Mouse (Mus musculus) urinary bladder, postnatal 36 days (tissue): ENCODE measurements around the gene Cabp1.
A peak's percentile ranks its signal among the peaks of the same experiment; 100 is the strongest.

Experiments used
- DNase-seq, 2 experiments: peaks; one replicate each; pipeline ENCODE4 v3.0.0; 2022; ENCODE audit warnings: low spot score in 2 of 2, mixed read lengths in 1 of 2

Cabp1 gene

DNA sequence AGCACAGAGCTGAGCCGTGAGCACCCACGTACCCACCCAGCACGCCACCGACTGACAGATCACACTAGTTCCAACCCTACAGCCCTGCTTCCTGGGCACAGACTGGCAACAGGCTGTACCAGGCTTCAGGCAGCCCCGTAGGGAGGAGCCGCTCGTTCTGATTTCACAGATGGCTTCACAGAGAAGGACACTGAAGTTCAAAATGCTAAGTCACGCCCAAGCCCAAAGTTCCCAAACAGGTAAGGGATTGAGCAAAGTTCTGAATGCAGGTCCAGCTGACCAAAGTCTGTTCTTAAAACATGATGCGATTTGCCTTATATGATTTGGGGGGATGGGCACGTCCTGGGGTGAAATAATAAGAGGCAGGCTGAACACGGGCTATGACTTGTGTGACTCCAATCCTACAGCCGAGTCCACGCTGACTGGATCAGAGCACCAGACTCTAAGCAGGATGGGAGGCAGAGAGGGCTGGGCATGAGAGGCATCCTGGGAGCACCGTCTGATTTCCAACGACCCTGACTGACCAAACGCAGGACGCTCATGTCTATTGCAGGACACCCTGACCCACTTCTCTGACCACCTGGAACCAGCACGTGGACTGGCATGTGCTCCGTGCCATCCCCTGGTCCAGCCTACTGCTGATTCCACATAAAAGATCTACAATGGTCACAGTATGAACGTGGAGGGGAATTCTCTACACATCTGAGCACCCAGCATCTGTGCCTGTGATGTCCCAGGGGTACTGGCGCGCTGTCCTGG is 66.6 kb downstream of the Cabp1 start:
- DNase-seq = no peak

DNA sequence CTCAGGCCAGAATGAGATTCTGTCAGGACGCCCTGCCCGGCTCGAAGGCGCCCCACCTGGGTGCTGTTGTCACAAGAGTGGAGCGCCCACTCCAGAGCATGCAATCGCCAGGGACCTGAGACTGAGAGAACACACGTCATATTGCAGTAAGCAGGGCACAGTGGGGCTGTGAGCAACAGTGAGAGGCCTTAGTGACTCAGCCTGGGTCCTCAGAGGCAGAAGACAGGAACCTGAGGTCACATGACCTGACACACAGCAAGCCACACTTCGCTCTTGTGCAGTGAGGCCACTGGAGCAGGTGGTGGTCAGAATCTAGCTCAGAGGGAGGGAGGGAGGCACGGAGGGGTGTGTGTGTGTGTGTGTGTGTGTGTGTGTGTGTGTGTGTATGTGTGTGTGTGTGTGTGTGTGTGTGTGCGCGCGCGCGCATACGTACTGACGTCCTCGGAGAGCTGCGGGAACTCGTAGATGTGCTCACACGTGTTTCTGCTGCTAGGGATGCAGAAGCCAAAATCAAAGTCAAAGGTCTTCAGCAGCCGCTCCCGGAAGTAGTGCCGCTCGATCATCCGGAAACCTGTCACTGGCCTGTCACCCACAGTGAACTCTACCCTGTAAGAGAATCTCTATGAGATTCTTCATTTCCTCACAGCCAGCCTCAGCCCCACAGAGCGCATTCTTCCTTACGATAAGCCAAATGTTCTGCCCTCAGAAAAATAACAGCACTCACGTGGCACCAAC is 67.4 kb downstream of the Cabp1 start:
- DNase-seq = peak in 1 of 2 experiments; percentile 14

DNA sequence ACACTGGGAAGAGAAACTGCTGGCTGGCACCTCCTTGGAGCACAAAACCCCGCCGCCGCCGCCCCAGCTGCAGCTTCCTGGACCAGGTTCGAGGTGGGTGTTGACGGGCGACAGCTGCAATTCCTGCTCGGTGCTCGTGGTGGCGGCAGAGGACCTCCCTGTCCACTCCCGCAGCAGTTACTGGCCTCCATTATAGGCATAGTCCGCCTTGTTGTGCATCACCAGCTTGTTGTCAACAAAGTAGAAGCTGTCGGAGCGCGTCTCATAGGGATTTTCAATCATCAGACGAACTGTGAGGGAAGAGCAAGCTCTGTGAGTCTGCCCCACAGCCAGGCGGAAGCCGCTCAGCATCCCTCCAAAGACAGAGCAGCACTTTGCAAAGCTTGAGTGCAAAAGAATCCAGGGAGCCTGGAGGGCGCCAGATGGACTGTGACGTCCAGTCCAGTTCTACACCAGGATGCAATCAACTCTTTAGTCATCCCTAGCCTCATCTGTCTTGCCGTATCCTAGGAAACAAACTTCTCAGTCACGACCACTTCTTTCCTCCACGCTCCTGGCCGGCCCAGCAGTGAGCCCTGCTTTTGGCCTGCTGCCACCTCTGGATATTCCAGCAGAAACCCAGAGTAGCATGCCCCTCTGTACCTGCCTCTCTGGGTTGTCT is 68.8 kb downstream of the Cabp1 start:
- peak; percentile 71 to 85 for DNase-seq

DNA sequence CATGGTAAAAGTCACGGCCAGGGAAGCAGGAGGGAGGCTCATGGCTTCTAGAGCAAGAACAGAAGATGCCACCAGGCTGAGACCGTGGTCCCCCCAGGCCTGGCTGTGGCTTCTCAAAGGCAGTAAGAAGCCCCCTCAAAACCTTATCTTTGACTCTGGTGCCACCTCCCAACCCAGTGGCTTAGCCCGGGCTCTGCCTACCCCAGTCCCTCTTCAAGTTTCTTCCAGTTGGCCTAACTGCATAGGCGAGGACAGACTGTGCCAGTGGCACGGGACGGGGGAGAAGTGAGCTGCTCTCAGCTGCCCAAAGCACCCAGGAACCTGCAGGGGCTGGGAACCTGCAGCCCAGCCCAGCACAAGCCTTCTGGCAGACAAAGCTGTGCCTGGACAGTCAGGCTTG is 69.5 kb downstream of the Cabp1 start:
- no peak for DNase-seq

DNA sequence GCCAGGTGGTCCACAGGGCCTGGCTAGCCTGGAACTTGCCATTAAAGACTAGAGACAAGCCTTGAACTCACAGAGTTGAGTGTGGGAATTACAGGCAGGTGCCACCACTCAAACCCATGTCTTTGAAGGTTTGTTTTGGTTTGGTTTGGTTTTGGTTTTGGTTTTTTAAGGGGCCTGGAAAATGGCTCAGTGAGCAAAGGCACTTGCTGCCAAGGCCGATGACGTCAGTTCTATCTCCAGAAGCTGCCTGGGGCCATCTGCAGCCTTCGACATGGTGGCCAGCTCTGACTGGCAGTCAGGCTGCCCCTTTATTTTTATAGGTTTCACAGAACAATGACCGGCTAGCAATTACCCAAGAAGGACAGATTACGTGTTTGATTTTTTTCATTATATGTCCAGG is 73.2 kb downstream of the Cabp1 start:
- DNase-seq = no peak

DNA sequence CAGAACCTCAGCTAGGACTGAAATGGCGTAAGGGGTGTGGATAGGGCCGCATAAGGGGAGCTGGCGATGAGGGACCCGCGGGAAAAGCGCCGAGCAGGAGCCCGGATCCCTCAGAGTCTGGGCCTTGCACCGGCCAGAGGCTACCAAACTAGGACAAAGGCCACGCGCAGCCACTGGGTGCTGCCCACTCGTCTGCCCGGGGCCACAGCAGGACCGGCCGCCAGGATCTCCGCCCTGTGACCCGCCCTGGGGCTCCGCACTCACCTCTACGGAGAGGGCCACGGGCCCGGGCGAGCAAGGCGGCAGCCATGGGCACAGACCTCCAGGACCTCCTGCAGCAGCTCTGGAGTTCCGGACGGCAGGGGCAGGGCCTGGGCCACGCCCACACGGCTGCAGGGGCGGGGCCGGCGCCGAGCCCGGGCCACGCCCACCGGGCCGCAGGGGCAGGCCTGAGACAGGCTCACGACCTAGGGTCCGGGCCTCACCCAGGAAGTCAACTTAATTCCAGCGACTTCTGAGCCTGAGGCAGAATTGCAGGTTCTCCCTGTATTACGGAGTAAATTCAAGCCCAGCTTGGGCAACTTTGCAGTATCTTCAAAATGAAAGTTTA is 75.1 kb downstream of the Cabp1 start, which contains the start of gene Acads:
Gene Acads, minus strand, starts transcription at position 386 of the 610 bp plus-strand sequence.
- peak; percentile 85 to 88 for DNase-seq
